Mouse (Mus musculus) liver, embryonic 16.5 days (tissue): ENCODE data around the gene Actr3. TPM values are rescaled to one million over a fixed set of nuclear protein-coding genes. Genes with fewer than 3 reads are reported as not detected.

Experiments
- ATAC-seq: fragments of 200-750 bp; cut with Nextera tagmentation; 2 replicates; pipeline ENCODE4 v1.8.0; 2017; ENCODE audit warnings: low read depth, mild to moderate bottlenecking, moderate number of reproducible peaks, moderate library complexity
- H3K27ac ChIP-seq: fragments of 300-500 bp; sonication (generic); 2 replicates; pipeline ENCODE4 v1.5.1; 2014; ENCODE audit warnings: mild to moderate bottlenecking, low read length
- H3K27me3 ChIP-seq: fragments of 300-500 bp; sonication (generic); 2 replicates; pipeline ENCODE4 v1.6.1; 2014; ENCODE audit warnings: low read depth, low read length, mixed read lengths; ENCODE audit not compliant: control insufficient read depth, insufficient read depth
- H3K36me3 ChIP-seq: fragments of 300-500 bp; sonication (generic); 2 replicates; pipeline ENCODE4 v1.6.1; 2014; ENCODE audit warnings: mild to moderate bottlenecking; ENCODE audit not compliant: control insufficient read depth, insufficient read depth
- H3K4me1 ChIP-seq: fragments of 300-500 bp; sonication (generic); 2 replicates; pipeline ENCODE4 v1.6.1; 2014; ENCODE audit warnings: low read depth, low read length, mixed read lengths; ENCODE audit not compliant: control insufficient read depth
- H3K4me2 ChIP-seq: fragments of 300-500 bp; sonication (generic); 2 replicates; pipeline ENCODE4 v1.6.1; 2014; ENCODE audit warnings: low read depth, low read length, mixed read lengths
- H3K4me3 ChIP-seq: fragments of 300-500 bp; sonication (generic); 2 replicates; pipeline ENCODE4 v1.5.1; 2014; ENCODE audit warnings: low read depth, mild to moderate bottlenecking, low read length
- H3K9ac ChIP-seq: fragments of 300-500 bp; sonication (generic); 2 replicates; pipeline ENCODE4 v1.6.1; 2014; ENCODE audit warnings: low read depth, low read length
- H3K9me3 ChIP-seq: fragments of 300-500 bp; sonication (generic); replicated peaks from 2 replicates; pipeline ENCODE4 v1.6.1; 2016; ENCODE audit warnings: low read length; ENCODE audit not compliant: control insufficient read depth
- WGBS: fragments of 180-500 bp; shearing (Covaris S2); extraction: QIAGEN DNeasy Blood & Tissue Kit; methylation state at CpG from one replicate; pipeline ENCODE4 v1.1.7; 2014; ENCODE audit not compliant: insufficient replicate concordance; 5-methylcytosine and 5-hydroxymethylcytosine counted together
- polyA plus RNA-seq: library from polyadenylated mRNA; unstranded; fragments of >200 nt; fragmentation: Nextera tagmentation; extraction: Ambion mirVana; gene quantifications from 2 replicates; pipeline ENCODE4 v1.2.1, GENCODE M21; 2015

Actr3 gene
- polyA plus RNA-seq, 1 experiment from 2014 or later: 123 TPM

- 13% methylated on average over 7 of the region's 7 CpGs for WGBS
- ATAC-seq: peak; percentile 40; the same call in 1 of the 2 replicates
- H3K4me2 ChIP-seq: peak overlapping the region; percentile 19; the same call in 1 of the 2 replicates
- H3K27ac ChIP-seq: 0 out of 2 replicates have a peak overlapping the region, but pooled peaks have one; percentile 45
- no peaks in the 10 kb centered on the region for H3K4me1 ChIP-seq
- H3K4me3 ChIP-seq: no peak overlapping the region
- no peaks in the 10 kb centered on the region for H3K36me3 ChIP-seq
- H3K9ac ChIP-seq: no peak overlapping the region
- H3K9me3 ChIP-seq: no peaks in the 10 kb centered on the region
- H3K27me3 ChIP-seq: no peaks in the 10 kb centered on the region
Measured at GRCm38 (mm10) chr1:125441679-125442078, 6.2 kb upstream of the Actr3 start.

- peak overlapping the region; percentile 26; the same call in 1 of the 2 replicates for H3K27ac ChIP-seq
- peaks cover 3% of the 10 kb centered on the region for H3K4me1 ChIP-seq
- H3K36me3 ChIP-seq: no peaks in the 10 kb centered on the region
- no peak for ATAC-seq
- H3K27me3 ChIP-seq: no peaks in the 10 kb centered on the region
- no peak overlapping the region for H3K9ac ChIP-seq
- WGBS: 39% methylated on average over 6 of the region's 6 CpGs
- H3K4me2 ChIP-seq: no peak overlapping the region
- H3K9me3 ChIP-seq: no peaks in the 10 kb centered on the region
- no peak overlapping the region for H3K4me3 ChIP-seq
Measured at GRCm38 (mm10) chr1:125441251-125441650, 5.7 kb upstream of the Actr3 start.

- Histone ChIP-seq H3K9me3 (no peaks in the 10 kb centered on the region), H3K27ac (no peak overlapping the region), H3K36me3 (no peaks in the 10 kb centered on the region), H3K4me3 (no peak overlapping the region), H3K9ac (no peak overlapping the region), H3K4me1 (peaks cover 6% of the 10 kb centered on the region), H3K27me3 (no peaks in the 10 kb centered on the region), H3K4me2 (no peak overlapping the region)
- WGBS: 76% methylated on average over 3 of the region's 3 CpGs
- ATAC-seq: no peak
Measured at GRCm38 (mm10) chr1:125439556-125439955, 4.0 kb upstream of the Actr3 start.

GRCm38 (mm10) chr1:125438826-125439225 is 3.3 kb upstream of the Actr3 start:
- no peaks in the 10 kb centered on the region for H3K36me3 ChIP-seq
- no peak overlapping the region for H3K4me2 ChIP-seq
- peaks cover 6% of the 10 kb centered on the region for H3K4me1 ChIP-seq
- 63% methylated on average over 2 of the region's 2 CpGs for WGBS
- no peaks in the 10 kb centered on the region for H3K27me3 ChIP-seq
- no peak for ATAC-seq
- no peaks in the 10 kb centered on the region for H3K9me3 ChIP-seq
- no peak overlapping the region for H3K9ac ChIP-seq
- no peak overlapping the region for H3K4me3 ChIP-seq
- no peak overlapping the region for H3K27ac ChIP-seq

- no peak overlapping the region for H3K4me2 ChIP-seq
Measured at GRCm38 (mm10) chr1:125437927-125438326, 2.4 kb upstream of the Actr3 start.

GRCm38 (mm10) chr1:125437161-125437560 is 1.6 kb upstream of the Actr3 start:
- Histone ChIP-seq H3K4me3 (no peak overlapping the region), H3K9me3 (no peaks in the 10 kb centered on the region), H3K4me1 (peaks cover 13% of the 10 kb centered on the region), H3K36me3 (no peaks in the 10 kb centered on the region), H3K27ac (no peak overlapping the region), H3K27me3 (no peaks in the 10 kb centered on the region), H3K4me2 (no peak overlapping the region), H3K9ac (no peak overlapping the region)
- 63% methylated on average over 2 of the region's 2 CpGs for WGBS
- no peak for ATAC-seq

More at GRCm38 (mm10) chr1:125437927-125438326, 2.4 kb upstream of the Actr3 start:
- Histone ChIP-seq H3K4me1 (peaks cover 9% of the 10 kb centered on the region), H3K27ac (no peak overlapping the region), H3K36me3 (no peaks in the 10 kb centered on the region), H3K4me3 (no peak overlapping the region), H3K27me3 (no peaks in the 10 kb centered on the region), H3K9me3 (no peaks in the 10 kb centered on the region), H3K9ac (no peak overlapping the region)
- WGBS: 13% methylated on average over 3 of the region's 3 CpGs
- ATAC-seq: no peak

- Histone ChIP-seq H3K4me2 (peak overlapping the region; percentile 71), H3K27me3 (no peaks in the 10 kb centered on the region), H3K27ac (peak overlapping the region; percentile 97), H3K4me1 (peaks cover 27% of the 10 kb centered on the region), H3K36me3 (no peaks in the 10 kb centered on the region), H3K9me3 (no peaks in the 10 kb centered on the region), H3K9ac (peak overlapping the region; percentile 95), H3K4me3 (peak overlapping the region; percentile 92)
- 1% methylated on average over 9 of the region's 23 CpGs for WGBS
- ATAC-seq: peak; percentile 7
Measured at GRCm38 (mm10) chr1:125435018-125435368, 534 bp downstream of the Actr3 start.

- H3K4me3 ChIP-seq: peak overlapping the region; percentile 92
- ATAC-seq: no peak
- no peaks in the 10 kb centered on the region for H3K27me3 ChIP-seq
- no peaks in the 10 kb centered on the region for H3K36me3 ChIP-seq
- H3K4me1 ChIP-seq: peaks cover 29% of the 10 kb centered on the region
- peak overlapping the region; percentile 95 for H3K9ac ChIP-seq
- peak overlapping the region; percentile 97 for H3K27ac ChIP-seq
- WGBS: under 1% methylated on average over 25 of the region's 25 CpGs
- no peaks in the 10 kb centered on the region for H3K9me3 ChIP-seq
- H3K4me2 ChIP-seq: peak overlapping the region; percentile 71
Measured at GRCm38 (mm10) chr1:125434485-125435001, 984 bp downstream of the Actr3 start.

GRCm38 (mm10) chr1:125431286-125431685 is 4.2 kb downstream of the Actr3 start:
- no peak overlapping the region for H3K27ac ChIP-seq
- H3K4me1 ChIP-seq: peaks cover 36% of the 10 kb centered on the region
- H3K4me3 ChIP-seq: no peak overlapping the region
- WGBS: 35% methylated on average over 4 of the region's 4 CpGs
- no peak overlapping the region for H3K9ac ChIP-seq
- no peaks in the 10 kb centered on the region for H3K36me3 ChIP-seq
- no peaks in the 10 kb centered on the region for H3K27me3 ChIP-seq
- H3K4me2 ChIP-seq: no peak overlapping the region
- H3K9me3 ChIP-seq: no peaks in the 10 kb centered on the region
- ATAC-seq: no peak
